Mouse (Mus musculus): ENCODE results near the gene Atl3.
"Not testable (repeated sequence)": the region's sequence is repeated elsewhere in the genome, so short reads cannot be mapped to it uniquely, and the experiment has no call there.

The Atl3 gene

GRCm38 (mm10) chr19:7493352-7494186, at the start of gene Atl3:
Gene Atl3 (plus strand): TSS chr19:7494040.
- no peak for DNase-seq (ENCODE audit: low read depth, low spot score)

- DNase-seq (ENCODE audit: low read depth, low spot score), result no peak
Measured at GRCm38 (mm10) chr19:7445105-7445504, 48.7 kb upstream of the Atl3 start.

- DNase-seq (ENCODE audit: low read depth, low spot score), result no peak
Measured at GRCm38 (mm10) chr19:7445596-7445995, 48.2 kb upstream of the Atl3 start.

GRCm38 (mm10) chr19:7456803-7457202, 37.0 kb upstream of the Atl3 start:
- no peak for DNase-seq (ENCODE audit: low read depth, low spot score)

- DNase-seq (ENCODE audit: low read depth, low spot score), result no peak
Measured at GRCm38 (mm10) chr19:7458901-7459300, 34.9 kb upstream of the Atl3 start.

GRCm38 (mm10) chr19:7459370-7459769, 34.5 kb upstream of the Atl3 start:
- DNase-seq (ENCODE audit: low read depth, low spot score), result no peak

GRCm38 (mm10) chr19:7467915-7468314, 25.9 kb upstream of the Atl3 start:
- no peak for DNase-seq (ENCODE audit: low read depth, low spot score)

GRCm38 (mm10) chr19:7470643-7471042, 23.2 kb upstream of the Atl3 start:
- no peak for DNase-seq (ENCODE audit: low read depth, low spot score)

GRCm38 (mm10) chr19:7479751-7480248, 14.0 kb upstream of the Atl3 start:
- DNase-seq (ENCODE audit: low read depth, low spot score), result no peak

- peak; percentile 39 for DNase-seq (ENCODE audit: low read depth, low spot score)
Measured at GRCm38 (mm10) chr19:7481541-7482265, 12.1 kb upstream of the Atl3 start.

- peak; percentile 12 for DNase-seq (ENCODE audit: low read depth, low spot score)
Measured at GRCm38 (mm10) chr19:7482266-7482598, 11.6 kb upstream of the Atl3 start.

GRCm38 (mm10) chr19:7482599-7483511, 11.0 kb upstream of the Atl3 start, which contains the start of gene Rtn3:
Gene Rtn3 (minus strand): TSS chr19:7483281.
- DNase-seq (ENCODE audit: low read depth, low spot score), result peak; percentile 93

GRCm38 (mm10) chr19:7483512-7483882, 10.3 kb upstream of the Atl3 start:
- peak; percentile 82 for DNase-seq (ENCODE audit: low read depth, low spot score)

- DNase-seq (ENCODE audit: low read depth, low spot score), result peak; percentile 6
Measured at GRCm38 (mm10) chr19:7484076-7484475, 9.8 kb upstream of the Atl3 start.

GRCm38 (mm10) chr19:7487680-7488079, 6.2 kb upstream of the Atl3 start:
- DNase-seq (ENCODE audit: low read depth, low spot score), result no peak

GRCm38 (mm10) chr19:7491960-7492359, 1.9 kb upstream of the Atl3 start:
- DNase-seq (ENCODE audit: low read depth, low spot score), result no peak

GRCm38 (mm10) chr19:7492682-7493081, 1.2 kb upstream of the Atl3 start:
- DNase-seq (ENCODE audit: low read depth, low spot score), result no peak

GRCm38 (mm10) chr19:7494187-7495015, 561 bp downstream of the Atl3 start:
- peak; percentile 92 for DNase-seq (ENCODE audit: low read depth, low spot score)

- no peak for DNase-seq (ENCODE audit: low read depth, low spot score)
Measured at GRCm38 (mm10) chr19:7495221-7496038, 1.6 kb downstream of the Atl3 start.

GRCm38 (mm10) chr19:7496070-7496469, 2.2 kb downstream of the Atl3 start:
- DNase-seq (ENCODE audit: low read depth, low spot score), result not testable (repeated sequence)
